8 mouse cellular contexts compared by ENCODE assay signal in the genomic region with DNA sequence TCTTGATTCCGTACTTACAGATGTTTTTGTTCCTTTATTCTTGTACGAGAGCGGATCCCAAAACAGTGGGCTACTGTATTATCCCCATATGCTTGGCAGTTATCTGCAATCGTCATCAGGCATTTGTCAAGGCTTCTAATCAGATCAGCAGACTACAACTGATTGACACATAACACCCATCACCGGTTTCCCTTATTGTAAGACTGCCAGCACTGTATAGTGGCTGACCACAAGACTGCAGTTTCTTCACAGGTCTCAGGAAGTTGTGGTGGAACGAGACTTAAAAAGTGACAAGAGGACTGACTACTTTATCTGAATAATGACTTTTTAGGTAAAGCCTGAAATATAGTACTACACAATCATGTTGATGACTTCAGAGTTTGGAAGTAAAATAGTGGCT. TPM values are rescaled to one million over a fixed set of nuclear protein-coding genes. Genes with fewer than 3 reads are reported as not detected.
DNase-seq lines count a peak whose midpoint lies in the region; ATAC-seq and TF ChIP-seq lines count a peak whose summit lies in the region.

No protein-coding gene starts in this region.

- no peak for DNase-seq in heart, postnatal 4 days
- no peak for DNase-seq in ES-E14 (ENCODE audit: low read depth, low spot score)
- DNase-seq in gastrocnemius, adult 8-10 months (ENCODE audit: low spot score in 2 of 2) = no peak
- no peak for DNase-seq in urinary bladder, postnatal 10 days (ENCODE audit: low spot score)
- no peak for DNase-seq in adrenal gland, postnatal 36 days

- H3K4me1 ChIP-seq in heart, embryonic 13.5 days = peaks cover 26% of the 10 kb centered on the region
- no peaks in the 10 kb centered on the region; a peak in 1 of 4 replicates for H3K4me1 ChIP-seq in ES-E14 (ENCODE audit: control insufficient read depth in 2 of 2, insufficient read depth in 2 of 2, low read length in 2 of 2, poor library complexity in 1 of 2)

- ATAC-seq in heart, embryonic 13.5 days (ENCODE audit: extremely low read depth, insufficient number of reproducible peaks, low FRiP score, low TSS enrichment) = no peak
- ATAC-seq in hematopoietic stem cell, adult 5-6 weeks (replicated peaks in 1 of 2; ENCODE audit: insufficient read depth in 1 of 2, low FRiP score in 2 of 2, low TSS enrichment in 1 of 2, low read depth in 1 of 2, poor library complexity in 2 of 2, severe bottlenecking in 2 of 2) = peak; percentile 68 to 70
- ATAC-seq in megakaryocyte, adult 5-6 weeks (ENCODE audit: poor library complexity, severe bottlenecking) = peak; percentile 71

- H3K27ac ChIP-seq in heart, embryonic 13.5 days (replicated peaks) = peak overlapping the region; percentile 93; the same call in 1 of the 2 replicates
- no peak overlapping the region for H3K27ac ChIP-seq in ES-E14 (ENCODE audit: insufficient read depth, low read depth, low read length, poor library complexity, severe bottlenecking)

- peaks cover 29% of the 10 kb centered on the region for H3K36me3 ChIP-seq in heart, embryonic 13.5 days
- peaks cover 3% of the 10 kb centered on the region for H3K36me3 ChIP-seq in ES-E14 (ENCODE audit: control insufficient read depth, insufficient read depth, low read length, poor library complexity, severe bottlenecking)

- H3K9me3 ChIP-seq in heart, embryonic 13.5 days = no peaks in the 10 kb centered on the region
- H3K9me3 ChIP-seq in ES-E14 (ENCODE audit: control insufficient read depth, insufficient read depth, low read depth, low read length) = no peaks in the 10 kb centered on the region

- H3K4me3 ChIP-seq in heart, embryonic 13.5 days = peak overlapping the region; percentile 71
- H3K4me3 ChIP-seq in ES-E14 (ENCODE audit: insufficient read depth in 1 of 2, low read depth in 1 of 2, low read length in 2 of 2, poor library complexity in 1 of 2, severe bottlenecking in 1 of 2) = peak overlapping the region; percentile 76 to 96

- peak overlapping the region; percentile 88 for H3K9ac ChIP-seq in heart, embryonic 13.5 days
- no peak overlapping the region; the same call in 1 of the 2 replicates for H3K9ac ChIP-seq in ES-E14 (ENCODE audit: insufficient read depth, low read depth, low read length, poor library complexity, severe bottlenecking)

- WGBS in heart, embryonic 13.5 days = 46% methylated on average over 6 of the region's 6 CpGs

- H3K4me2 ChIP-seq in heart, embryonic 13.5 days = peak overlapping the region; percentile 92

- in situ Hi-C loops in ES-E14 (cut with MboI; ENCODE audit: low sequenced_read_pairs in 2 of 2, unreplicated experiment in 2 of 2) = loop anchor here in 1 of 2 experiments (25.0 kb wide), 1 partner anchor 233 kb away; no protein-coding TSS in a partner anchor

- no peaks in the 10 kb centered on the region for H3K27me3 ChIP-seq in heart, embryonic 13.5 days (replicated peaks)

TF ChIP-seq in ES-E14, 5 proteins besides CTCF, POLR2A, EP300 and RAD21:
- TF ChIP-seq ZNF384 (IDR thresholded peaks at IDR 0.05; ENCODE audit: low read depth, low read length) = no peak
- TF ChIP-seq ZC3H11A (IDR thresholded peaks at IDR 0.05; ENCODE audit: borderline replicate concordance, low read depth, low read length) = no peak
- no peak for TF ChIP-seq HCFC1 (IDR thresholded peaks at IDR 0.05; ENCODE audit: borderline replicate concordance, insufficient read depth, low read length)
- no peak for TF ChIP-seq CHD2 (IDR thresholded peaks at IDR 0.05; ENCODE audit: low read depth, low read length)
- no peak for TF ChIP-seq MAFK (IDR thresholded peaks at IDR 0.05; ENCODE audit: insufficient read depth, low read depth, low read length)

RNA-seq across cellular contexts. Expression of a gene that starts 1.3 kb away (rescaled TPM):
- 6.8 and 7.5 TPM in 2 replicates for polyA plus RNA-seq in heart, embryonic 13.5 days (2015; fragmentation: Nextera tagmentation; extraction: Ambion mirVana)
- total RNA-seq in heart, postnatal 4 days (2021) = 1 to 10 TPM; 5.7 to 6.0 TPM
- 2.9 and 4.0 TPM in 2 replicates for total RNA-seq in ES-E14 (2012; rRNA removed)
- total RNA-seq in hematopoietic stem cell, adult 5-6 weeks (2017) = 8.4 and 10.9 TPM in 2 replicates
- total RNA-seq in megakaryocyte, adult 5-6 weeks (2015) = 13.4 and 13.9 TPM in 2 replicates
- total RNA-seq in megakaryocyte, adult 5-6 weeks (2017) = 9.7 and 11.4 TPM in 2 replicates
- 1 to 10 TPM; 2.3 to 4.2 (median 2.5) TPM for total RNA-seq in gastrocnemius, adult 8-10 months (2022)
- 10 to 100 TPM in 1 of 2 experiments, 1 to 10 TPM in 1; 7.0 to 10.8 TPM for total RNA-seq in adrenal gland, postnatal 36 days (2021)

RNA-seq across cellular contexts. Expression of a gene that starts 1.4 kb away (rescaled TPM):
- polyA plus RNA-seq in heart, embryonic 13.5 days (2015; fragmentation: Nextera tagmentation; extraction: Ambion mirVana) = 17.9 and 18.3 TPM in 2 replicates
- total RNA-seq in heart, postnatal 4 days (2021) = 10 to 100 TPM in 1 of 2 experiments, 1 to 10 TPM in 1; 8.2 to 11.4 TPM
- total RNA-seq in ES-E14 (2012; rRNA removed) = 4.0 and 8.8 TPM in 2 replicates
- 10.8 and 17.4 TPM in 2 replicates for total RNA-seq in hematopoietic stem cell, adult 5-6 weeks (2017)
- total RNA-seq in megakaryocyte, adult 5-6 weeks (2015) = 7.1 and 10.4 TPM in 2 replicates
- 9.9 and 12.2 TPM in 2 replicates for total RNA-seq in megakaryocyte, adult 5-6 weeks (2017)
- total RNA-seq in gastrocnemius, adult 8-10 months (2022) = 1 to 10 TPM; 3.8 to 4.7 (median 4.2) TPM
- 10 to 100 TPM in 1 of 2 experiments, 1 to 10 TPM in 1; 7.7 to 15.3 TPM for total RNA-seq in adrenal gland, postnatal 36 days (2021)

RNA-seq across cellular contexts. Expression of a gene that starts 12.7 kb away (rescaled TPM):
- not detected in 2 replicates for polyA plus RNA-seq in heart, embryonic 13.5 days (2015; fragmentation: Nextera tagmentation; extraction: Ambion mirVana)
- total RNA-seq in heart, postnatal 4 days (2021) = not detected
- total RNA-seq in ES-E14 (2012; rRNA removed) = not detected in 2 replicates
- total RNA-seq in hematopoietic stem cell, adult 5-6 weeks (2017) = not detected in 2 replicates
- total RNA-seq in megakaryocyte, adult 5-6 weeks (2015) = not detected in 2 replicates
- not detected in 2 replicates for total RNA-seq in megakaryocyte, adult 5-6 weeks (2017)
- total RNA-seq in gastrocnemius, adult 8-10 months (2022) = not detected
- total RNA-seq in adrenal gland, postnatal 36 days (2021) = not detected

RNA-seq across cellular contexts. Expression of a gene that starts 12.8 kb away (rescaled TPM):
- 20.7 and 26.6 TPM in 2 replicates for polyA plus RNA-seq in heart, embryonic 13.5 days (2015; fragmentation: Nextera tagmentation; extraction: Ambion mirVana)
- 10 to 100 TPM; 13.0 to 13.5 TPM for total RNA-seq in heart, postnatal 4 days (2021)
- total RNA-seq in ES-E14 (2012; rRNA removed) = 31.8 and 34.2 TPM in 2 replicates
- 16.5 and 26.2 TPM in 2 replicates for total RNA-seq in hematopoietic stem cell, adult 5-6 weeks (2017)
- 22.2 and 26.1 TPM in 2 replicates for total RNA-seq in megakaryocyte, adult 5-6 weeks (2015)
- total RNA-seq in megakaryocyte, adult 5-6 weeks (2017) = 14.0 and 29.9 TPM in 2 replicates
- total RNA-seq in gastrocnemius, adult 8-10 months (2022) = 10 to 100 TPM; 10.3 to 12.0 (median 10.9) TPM
- 10 to 100 TPM; 15.5 to 15.8 TPM for total RNA-seq in adrenal gland, postnatal 36 days (2021)

RNA-seq across cellular contexts. Expression of a gene that starts 12.9 kb away (rescaled TPM):
- polyA plus RNA-seq in heart, embryonic 13.5 days (2015; fragmentation: Nextera tagmentation; extraction: Ambion mirVana) = 26.5 and 30.3 TPM in 2 replicates
- 10 to 100 TPM; 37.3 to 39.1 TPM for total RNA-seq in heart, postnatal 4 days (2021)
- total RNA-seq in ES-E14 (2012; rRNA removed) = 74.6 and 87.5 TPM in 2 replicates
- total RNA-seq in hematopoietic stem cell, adult 5-6 weeks (2017) = 56.6 and 63.3 TPM in 2 replicates
- total RNA-seq in megakaryocyte, adult 5-6 weeks (2015) = 15.8 and 21.5 TPM in 2 replicates
- total RNA-seq in megakaryocyte, adult 5-6 weeks (2017) = 29.5 and 37.3 TPM in 2 replicates
- total RNA-seq in gastrocnemius, adult 8-10 months (2022) = 10 to 100 TPM; 16.0 to 16.9 (median 16.3) TPM
- 10 to 100 TPM; 34.7 to 35.7 TPM for total RNA-seq in adrenal gland, postnatal 36 days (2021)
